Mouse (Mus musculus): ENCODE measurements around the gene Mgmt. TPM values are rescaled to one million over a fixed set of nuclear protein-coding genes. Genes with fewer than 3 reads are reported as not detected.

Mgmt gene
- polyA plus RNA-seq, 1 experiment: 4.7 TPM

- no peak for TF ChIP-seq GATA1 (IDR thresholded peaks at IDR 0.05; ENCODE audit: low read length)
Measured at GRCm38 (mm10) chr7:136880386-136880785, 14.0 kb upstream of the Mgmt start.

DNA sequence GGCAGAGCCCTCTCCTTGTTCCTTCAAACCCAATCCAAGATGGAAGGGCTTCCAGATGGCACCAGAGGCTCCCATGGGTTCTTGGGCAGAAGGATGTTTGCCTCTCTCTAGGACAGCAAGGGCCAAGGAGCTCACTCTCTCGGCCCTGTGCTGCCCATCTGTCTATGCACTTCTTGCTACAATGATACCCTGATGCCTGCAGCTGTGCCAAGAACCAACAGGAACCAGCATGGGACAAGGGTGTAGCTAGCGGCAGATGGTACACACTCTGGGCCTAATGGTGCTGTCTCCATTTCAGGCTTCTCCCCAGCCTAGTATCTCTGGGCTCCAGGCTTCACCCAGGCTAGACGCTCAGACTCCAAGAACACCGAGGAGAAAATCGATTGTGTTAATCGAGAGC lies 6.3 kb upstream of the Mgmt start:
- TF ChIP-seq GATA1 (IDR thresholded peaks at IDR 0.05; ENCODE audit: low read length): no peak

DNA sequence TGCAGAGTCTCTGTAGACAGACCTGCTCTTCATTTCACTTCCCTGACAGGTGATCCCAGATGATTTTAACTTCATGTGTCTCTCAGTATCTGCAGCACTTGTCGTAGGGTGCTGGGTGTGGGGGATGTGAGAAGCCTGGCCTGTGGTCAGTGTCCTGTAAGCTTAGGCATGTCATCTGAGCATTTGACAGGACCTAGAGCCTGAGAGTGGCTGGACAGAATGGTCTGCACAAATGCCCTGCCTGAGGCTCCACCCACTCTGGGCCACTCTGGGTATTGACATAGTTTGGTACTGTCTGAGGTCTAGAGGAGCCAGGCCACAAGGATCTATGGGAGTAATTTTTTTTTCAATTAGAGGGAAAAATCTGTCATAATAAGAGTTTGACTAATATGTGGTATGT lies 942 bp downstream of the Mgmt start:
- TF ChIP-seq GATA1 (IDR thresholded peaks at IDR 0.05; ENCODE audit: low read length): no peak

DNA sequence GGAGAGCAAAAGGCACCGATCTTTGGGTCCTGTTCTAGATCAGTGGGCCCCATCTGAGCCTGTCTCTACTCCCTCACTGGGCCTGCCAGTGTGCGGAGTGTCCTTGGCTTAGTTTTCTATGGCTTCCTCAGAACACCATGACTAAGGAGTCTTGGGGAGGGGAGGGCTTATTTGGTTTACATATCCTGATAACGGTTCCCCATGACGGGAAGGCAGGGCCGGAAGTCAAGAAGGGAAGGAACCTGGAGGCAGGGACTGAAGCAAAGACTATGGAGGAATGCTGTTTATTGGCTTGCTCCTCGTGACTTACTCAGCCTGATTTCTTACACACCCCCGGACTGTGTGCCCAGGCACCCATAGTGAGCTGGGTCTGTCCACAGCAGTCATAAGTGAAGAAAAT lies 1.4 kb downstream of the Mgmt start:
- TF ChIP-seq GATA1 (IDR thresholded peaks at IDR 0.05; ENCODE audit: low read length): no peak

GRCm38 (mm10) chr7:136897481-136897880 lies 3.1 kb downstream of the Mgmt start:
- no peak for TF ChIP-seq GATA1 (IDR thresholded peaks at IDR 0.05; ENCODE audit: low read length)

DNA sequence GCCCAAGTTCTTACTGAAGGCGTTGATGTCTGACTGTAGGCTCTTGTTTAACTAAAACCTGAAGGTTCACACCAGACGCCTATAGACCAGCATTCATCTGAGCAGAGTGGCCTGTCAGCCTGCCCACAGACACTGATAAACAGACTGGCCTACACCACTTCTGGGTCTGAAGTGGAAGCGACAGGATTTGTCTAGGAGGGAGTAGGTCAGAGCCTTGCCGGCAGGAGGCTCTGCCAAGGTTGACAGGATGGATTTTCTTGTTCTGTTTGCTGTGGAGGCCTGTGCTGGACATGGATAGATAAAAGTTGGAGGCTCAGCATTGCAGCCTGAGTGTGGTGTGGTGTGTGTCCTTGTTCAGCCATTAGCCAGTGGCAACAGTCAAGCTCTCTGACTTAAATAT lies 3.6 kb downstream of the Mgmt start:
- no peak for TF ChIP-seq GATA1 (IDR thresholded peaks at IDR 0.05; ENCODE audit: low read length)

- TF ChIP-seq GATA1 (IDR thresholded peaks at IDR 0.05; ENCODE audit: low read length): no peak
Measured at GRCm38 (mm10) chr7:136908616-136909144, 14.3 kb downstream of the Mgmt start.

DNA sequence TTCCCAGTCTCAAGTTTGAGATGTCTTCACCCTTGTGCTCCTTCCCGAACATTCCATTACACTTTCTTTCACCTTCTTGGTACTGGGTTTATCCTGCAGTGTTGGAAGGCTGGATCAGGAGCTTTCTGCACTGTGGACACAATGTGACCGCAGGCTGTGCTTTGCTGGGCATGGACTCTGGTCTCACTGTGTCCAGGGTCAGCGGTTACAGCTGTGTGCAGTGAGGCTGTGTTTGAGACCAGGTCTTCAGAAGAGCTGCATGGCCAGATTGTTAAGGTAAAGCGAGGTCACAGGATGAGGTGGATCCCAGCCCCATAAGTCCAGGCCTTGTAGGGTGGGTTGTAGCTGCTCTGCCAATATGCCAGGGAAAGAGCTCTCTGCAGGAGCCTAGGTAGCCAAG lies 18.5 kb downstream of the Mgmt start:
- no peak for TF ChIP-seq GATA1 (IDR thresholded peaks at IDR 0.05; ENCODE audit: low read length)

- TF ChIP-seq GATA1 (IDR thresholded peaks at IDR 0.05; ENCODE audit: low read length): no peak
Measured at GRCm38 (mm10) chr7:136916021-136916420, 21.6 kb downstream of the Mgmt start.

- TF ChIP-seq GATA1 (IDR thresholded peaks at IDR 0.05; ENCODE audit: low read length): no peak
Measured at GRCm38 (mm10) chr7:136920976-136921755, 26.8 kb downstream of the Mgmt start.

DNA sequence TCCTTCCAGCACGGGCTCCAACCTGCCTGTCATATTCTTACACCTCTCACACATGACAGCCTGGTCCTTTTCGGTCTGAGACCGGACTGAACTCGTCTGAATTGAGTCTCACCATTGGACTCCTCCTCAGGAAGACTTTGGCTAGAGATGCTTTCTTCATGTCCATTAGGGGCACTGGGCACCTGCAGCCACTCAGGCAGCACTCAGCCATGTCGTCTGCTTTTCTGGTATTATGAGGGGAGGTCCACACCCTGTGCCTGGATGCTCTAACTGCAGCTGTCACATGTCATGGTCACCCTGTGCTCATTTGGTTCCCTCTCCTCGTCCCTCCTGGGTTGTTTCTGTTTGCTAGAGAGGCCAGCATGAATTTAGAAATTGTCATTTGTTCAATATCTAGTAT lies 27.8 kb downstream of the Mgmt start:
- TF ChIP-seq GATA1 (IDR thresholded peaks at IDR 0.05; ENCODE audit: low read length): no peak

DNA sequence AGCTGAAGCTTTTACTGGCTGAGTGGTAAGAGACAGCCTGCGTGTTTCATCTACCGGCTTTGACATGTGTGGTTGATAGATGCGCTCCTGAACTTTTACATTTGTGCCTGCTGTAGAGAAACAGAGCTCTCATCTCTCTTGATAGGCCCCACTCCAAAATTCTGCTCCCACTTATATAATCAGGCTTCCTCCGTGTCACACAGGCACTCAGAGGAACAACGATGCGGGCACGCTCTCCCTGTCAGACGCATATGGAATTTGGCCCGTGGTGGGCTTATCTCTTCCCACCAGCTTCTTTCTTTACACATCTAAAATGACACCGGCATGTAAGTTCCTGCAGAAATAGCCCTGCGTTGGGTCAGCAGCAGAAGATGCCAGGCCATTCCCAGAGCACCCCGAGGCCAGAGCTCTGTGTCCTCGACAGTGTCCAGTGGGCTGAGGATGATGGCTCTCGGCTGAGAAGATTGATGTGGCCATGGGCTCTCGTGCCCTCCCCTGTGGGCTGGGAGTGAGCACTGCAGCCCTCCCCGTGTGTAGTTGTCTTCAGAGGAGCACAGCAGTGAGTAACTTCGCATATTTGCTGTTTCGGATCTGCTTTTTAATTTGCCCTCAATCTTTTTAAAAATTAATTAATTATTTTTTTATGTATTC lies 30.3 kb downstream of the Mgmt start:
- TF ChIP-seq GATA1 (IDR thresholded peaks at IDR 0.05; ENCODE audit: low read length): no peak

GRCm38 (mm10) chr7:136926178-136926577 lies 31.8 kb downstream of the Mgmt start:
- TF ChIP-seq GATA1 (IDR thresholded peaks at IDR 0.05; ENCODE audit: low read length): no peak

DNA sequence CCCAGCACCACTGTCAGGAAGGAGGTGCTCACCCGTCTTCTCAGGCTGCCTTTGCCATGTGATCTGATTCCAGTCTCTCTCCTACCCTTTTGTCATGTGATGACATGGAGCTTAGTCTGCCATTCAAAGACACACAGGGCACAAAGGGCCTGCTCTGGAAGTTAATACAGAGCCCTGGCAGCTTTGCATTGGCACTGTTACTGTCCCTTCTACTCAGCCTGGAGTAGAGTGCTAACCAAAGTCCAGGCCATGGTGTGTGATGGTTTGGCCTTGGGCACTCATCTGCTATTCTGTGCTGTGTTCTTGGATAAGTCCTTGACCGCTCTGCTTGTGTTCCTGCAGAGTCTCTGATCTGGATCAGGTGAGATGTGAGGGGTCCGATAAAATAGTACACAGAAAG lies 36.0 kb downstream of the Mgmt start:
- TF ChIP-seq GATA1 (IDR thresholded peaks at IDR 0.05; ENCODE audit: low read length): no peak

GRCm38 (mm10) chr7:136933367-136933766 lies 39.0 kb downstream of the Mgmt start:
- TF ChIP-seq GATA1 (IDR thresholded peaks at IDR 0.05; ENCODE audit: low read length): no peak

DNA sequence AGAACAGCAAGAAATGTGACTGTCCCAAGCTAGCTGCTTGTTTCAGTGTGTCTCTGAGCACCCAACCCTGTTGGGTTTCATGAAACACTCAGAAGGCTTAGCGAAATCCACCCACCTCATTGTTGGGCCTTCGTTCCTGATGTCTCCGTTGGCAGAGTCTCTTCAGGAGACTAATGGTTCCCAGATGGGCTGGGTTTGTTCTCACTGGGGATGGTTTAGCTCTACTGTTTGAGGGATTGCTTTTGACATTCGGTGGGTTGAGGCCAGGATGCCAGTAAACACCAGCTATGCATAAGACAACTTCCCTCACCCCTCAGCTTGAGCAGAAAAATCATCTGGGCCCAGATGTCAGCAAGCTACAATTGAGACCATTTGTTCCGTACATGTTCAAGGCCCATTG lies 39.9 kb downstream of the Mgmt start:
- no peak for TF ChIP-seq GATA1 (IDR thresholded peaks at IDR 0.05; ENCODE audit: low read length)

DNA sequence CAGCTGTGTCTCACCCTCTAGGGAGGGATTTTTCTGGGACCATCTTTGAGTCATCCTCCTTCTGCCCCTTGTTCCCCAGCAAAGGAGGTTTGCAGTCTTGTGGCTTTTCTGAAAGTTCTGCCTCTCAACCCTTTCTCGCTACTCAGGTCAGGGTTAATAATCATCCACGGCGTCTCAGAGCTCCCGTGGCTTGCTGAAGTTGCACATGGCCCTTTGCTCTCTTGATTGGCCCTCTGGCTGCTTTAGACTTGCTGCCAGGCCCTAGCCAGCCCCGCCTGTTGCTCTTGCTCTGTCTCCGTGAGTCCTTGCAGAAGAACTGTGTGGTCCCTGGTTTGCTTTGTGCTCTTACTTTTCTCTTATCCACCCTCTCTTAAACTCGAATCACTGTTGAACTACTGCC lies 40.4 kb downstream of the Mgmt start:
- TF ChIP-seq GATA1 (IDR thresholded peaks at IDR 0.05; ENCODE audit: low read length): no peak
